Mouse (Mus musculus): ENCODE data around the gene Ltbp3. TPM values are rescaled to one million over a fixed set of nuclear protein-coding genes. Genes with fewer than 3 reads are reported as not detected.

The Ltbp3 gene
- polyA plus RNA-seq, 1 experiment from 2014 or later: 3.8 TPM

DNA sequence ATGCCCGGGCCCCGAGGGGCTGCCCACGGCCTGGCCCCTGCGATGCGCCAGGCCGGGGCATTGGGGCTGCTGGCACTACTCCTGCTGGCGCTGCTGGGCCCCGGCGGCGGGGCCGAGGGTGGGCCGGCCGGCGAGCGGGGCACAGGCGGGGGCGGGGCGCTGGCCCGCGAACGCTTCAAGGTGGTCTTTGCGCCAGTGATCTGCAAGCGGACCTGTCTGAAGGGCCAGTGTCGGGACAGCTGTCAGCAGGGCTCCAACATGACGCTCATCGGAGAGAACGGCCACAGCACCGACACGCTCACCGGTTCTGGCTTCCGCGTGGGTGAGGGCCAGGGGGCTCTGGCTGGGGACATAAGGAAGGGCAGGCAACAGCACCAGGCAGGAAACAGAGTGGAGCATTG lies 1.5 kb downstream of the Ltbp3 start:
- H3K4me3 ChIP-seq (ENCODE audit: low read depth, low read length): peak overlapping the region; percentile 59
- peak overlapping the region; percentile 100 for H3K4me2 ChIP-seq (replicated peaks; ENCODE audit: low read depth, low read length)
- peaks cover 51% of the 10 kb centered on the region for H3K27me3 ChIP-seq (ENCODE audit: control insufficient read depth, insufficient read depth, low read length)
- DNase-seq (ENCODE audit: low spot score) (no peak), ATAC-seq (ENCODE audit: low FRiP score) (peak; percentile 69; the same call in 1 of the 2 replicates)
- WGBS: under 1% methylated on average over 24 of the region's 32 CpGs
- peak overlapping the region; percentile 39; the same call in 1 of the 2 replicates for H3K27ac ChIP-seq (ENCODE audit: low read depth, low read length)
- peaks cover 8% of the 10 kb centered on the region; the same call in 1 of the 2 replicates for H3K4me1 ChIP-seq (replicated peaks; ENCODE audit: control insufficient read depth, insufficient read depth, low read length)
- no peaks in the 10 kb centered on the region for H3K36me3 ChIP-seq (ENCODE audit: control insufficient read depth, insufficient read depth, low read length)
- H3K9ac ChIP-seq (ENCODE audit: low read depth, low read length): peak overlapping the region; percentile 85
- H3K9me3 ChIP-seq (ENCODE audit: control insufficient read depth, low read length): no peaks in the 10 kb centered on the region

DNA sequence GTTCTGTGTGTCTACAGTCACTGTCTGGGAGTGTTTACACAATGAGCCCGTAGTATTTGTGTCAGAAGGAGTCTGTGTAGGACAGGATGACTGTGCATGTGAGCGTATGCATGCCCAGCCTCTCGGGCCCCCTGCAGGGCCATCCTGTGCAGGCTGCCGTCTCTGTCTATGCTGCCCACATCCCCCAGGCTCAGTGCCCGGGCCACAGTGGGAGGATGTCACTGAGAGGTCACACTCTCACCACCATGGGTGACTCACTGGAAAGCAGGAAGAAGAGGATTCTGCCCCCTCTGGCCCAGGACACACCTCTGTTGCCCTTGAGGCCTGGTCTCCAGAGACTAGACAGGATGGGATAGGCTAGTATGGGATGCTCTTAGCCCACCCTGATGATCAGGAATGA lies 2.9 kb downstream of the Ltbp3 start:
- no peak overlapping the region for H3K4me2 ChIP-seq (replicated peaks; ENCODE audit: low read depth, low read length)
- ATAC-seq (ENCODE audit: low FRiP score) (no peak), DNase-seq (ENCODE audit: low spot score) (no peak)
- WGBS: 71% methylated on average over 5 of the region's 5 CpGs
- H3K27ac ChIP-seq (ENCODE audit: low read depth, low read length): no peak overlapping the region
- no peaks in the 10 kb centered on the region for H3K36me3 ChIP-seq (ENCODE audit: control insufficient read depth, insufficient read depth, low read length)
- no peaks in the 10 kb centered on the region for H3K9me3 ChIP-seq (ENCODE audit: control insufficient read depth, low read length)
- H3K4me3 ChIP-seq (ENCODE audit: low read depth, low read length): no peak overlapping the region
- H3K9ac ChIP-seq (ENCODE audit: low read depth, low read length): no peak overlapping the region
- H3K27me3 ChIP-seq (ENCODE audit: control insufficient read depth, insufficient read depth, low read length): peaks cover 50% of the 10 kb centered on the region
- H3K4me1 ChIP-seq (replicated peaks; ENCODE audit: control insufficient read depth, insufficient read depth, low read length): peaks cover 8% of the 10 kb centered on the region; the same call in 1 of the 2 replicates

DNA sequence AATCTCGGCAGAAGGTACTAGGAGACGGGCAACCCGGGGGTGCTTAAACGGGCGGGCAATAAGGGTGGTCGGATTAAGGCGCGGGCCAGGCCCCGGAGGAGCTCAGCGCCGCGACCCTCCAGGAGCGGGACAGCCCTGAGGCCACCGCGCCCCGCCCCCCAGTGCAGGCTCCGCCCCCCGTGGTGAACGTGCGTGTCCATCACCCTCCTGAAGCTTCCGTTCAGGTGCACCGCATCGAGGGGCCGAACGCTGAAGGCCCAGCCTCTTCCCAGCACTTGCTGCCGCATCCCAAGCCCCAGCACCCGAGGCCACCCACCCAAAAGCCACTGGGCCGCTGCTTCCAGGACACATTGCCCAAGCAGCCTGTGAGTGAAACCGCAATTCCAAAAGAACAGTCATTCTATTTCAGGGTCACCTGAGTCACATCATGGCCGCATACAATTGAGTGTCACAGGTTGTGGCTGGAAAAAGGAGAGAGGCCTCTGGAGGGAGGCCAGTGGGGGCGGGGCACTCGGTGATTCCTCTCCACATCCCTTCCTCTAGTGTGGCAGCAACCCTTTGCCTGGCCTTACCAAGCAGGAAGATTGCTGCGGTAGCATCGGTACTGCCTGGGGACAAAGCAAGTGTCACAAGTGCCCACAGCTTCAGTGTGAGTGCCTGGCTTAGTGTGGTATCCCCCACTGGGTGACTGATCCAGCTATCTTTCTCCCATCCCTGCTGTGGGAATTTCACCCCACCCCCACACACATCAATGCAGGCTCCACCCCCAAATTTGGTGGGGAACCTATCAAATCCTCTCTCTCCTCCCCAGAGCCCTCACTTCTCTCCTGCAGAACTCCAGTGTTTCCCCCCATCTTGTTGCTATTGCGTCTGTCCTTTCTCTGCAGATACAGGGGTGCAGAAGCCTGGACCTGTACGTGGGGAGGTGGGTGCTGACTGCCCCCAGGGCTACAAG lies 5.3 kb downstream of the Ltbp3 start:
- 4% methylated on average over 31 of the region's 36 CpGs for WGBS
- Histone ChIP-seq H3K4me3 (ENCODE audit: low read depth, low read length) (peak overlapping the region; percentile 20), H3K36me3 (ENCODE audit: control insufficient read depth, insufficient read depth, low read length) (no peaks in the 10 kb centered on the region), H3K9me3 (ENCODE audit: control insufficient read depth, low read length) (no peaks in the 10 kb centered on the region), H3K4me1 (replicated peaks; ENCODE audit: control insufficient read depth, insufficient read depth, low read length) (peaks cover 7% of the 10 kb centered on the region; the same call in 1 of the 2 replicates), H3K27me3 (ENCODE audit: control insufficient read depth, insufficient read depth, low read length) (peaks cover 56% of the 10 kb centered on the region), H3K27ac (ENCODE audit: low read depth, low read length) (no peak overlapping the region), H3K4me2 (replicated peaks; ENCODE audit: low read depth, low read length) (peak overlapping the region; percentile 40), H3K9ac (ENCODE audit: low read depth, low read length) (0 out of 2 replicates have a peak overlapping the region, but pooled peaks have one; percentile 15)
- peak; percentile 47 for DNase-seq (ENCODE audit: low spot score)
- ATAC-seq (ENCODE audit: low FRiP score): no peak

DNA sequence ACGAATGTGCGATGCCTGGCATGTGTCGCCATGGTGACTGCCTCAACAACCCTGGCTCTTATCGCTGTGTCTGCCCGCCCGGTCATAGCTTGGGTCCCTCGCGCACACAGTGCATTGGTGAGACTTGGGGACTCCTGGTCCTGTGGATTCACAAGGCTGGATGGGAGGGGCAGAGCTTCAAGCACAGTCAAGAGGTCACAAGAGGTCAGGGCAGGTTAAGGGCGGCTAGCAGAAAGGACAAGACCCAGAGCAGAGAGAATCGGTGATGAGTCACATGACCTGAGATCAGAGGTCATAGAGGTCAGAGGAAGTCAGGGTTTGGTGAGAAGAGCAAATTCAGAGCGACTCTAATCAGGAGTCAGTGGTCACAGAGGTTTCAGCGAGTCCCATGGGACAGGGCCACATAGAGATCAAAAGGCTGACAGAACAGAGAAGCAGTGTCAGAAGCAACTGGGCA lies 6.2 kb downstream of the Ltbp3 start:
- no peak overlapping the region for H3K9ac ChIP-seq (ENCODE audit: low read depth, low read length)
- H3K4me1 ChIP-seq (replicated peaks; ENCODE audit: control insufficient read depth, insufficient read depth, low read length): 0 out of 2 replicates have a peak, but pooled peaks cover 3% of the 10 kb centered on the region
- peak; percentile 25 for DNase-seq (ENCODE audit: low spot score)
- WGBS: 20% methylated on average over 12 of the region's 12 CpGs
- no peak overlapping the region for H3K27ac ChIP-seq (ENCODE audit: low read depth, low read length)
- H3K9me3 ChIP-seq (ENCODE audit: control insufficient read depth, low read length): no peaks in the 10 kb centered on the region
- no peak overlapping the region for H3K4me3 ChIP-seq (ENCODE audit: low read depth, low read length)
- H3K27me3 ChIP-seq (ENCODE audit: control insufficient read depth, insufficient read depth, low read length): peaks cover 58% of the 10 kb centered on the region
- ATAC-seq (ENCODE audit: low FRiP score): no peak
- H3K4me2 ChIP-seq (replicated peaks; ENCODE audit: low read depth, low read length): no peak overlapping the region
- no peaks in the 10 kb centered on the region for H3K36me3 ChIP-seq (ENCODE audit: control insufficient read depth, insufficient read depth, low read length)

DNA sequence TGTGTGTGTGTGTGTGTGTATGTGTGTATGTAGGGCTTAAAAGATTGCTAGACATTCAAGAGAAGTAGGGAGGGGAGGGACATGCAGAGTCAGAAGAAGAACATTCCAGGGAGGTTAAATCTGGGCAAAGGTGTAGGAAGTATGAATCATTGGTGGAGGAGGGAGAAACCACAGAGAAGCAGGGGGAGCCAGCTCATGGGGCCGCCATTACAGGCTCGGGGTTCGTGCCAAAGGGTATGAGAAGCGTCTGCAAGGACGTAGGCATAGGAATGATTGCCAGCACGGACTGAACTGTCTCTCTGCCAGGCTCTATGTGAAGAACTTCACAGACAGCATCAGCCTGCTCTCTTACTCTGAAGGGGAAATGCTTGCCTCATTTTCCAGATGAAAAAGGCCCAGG lies 8.8 kb downstream of the Ltbp3 start:
- no peak for DNase-seq (ENCODE audit: low spot score)
- Histone ChIP-seq H3K27ac (ENCODE audit: low read depth, low read length) (no peak overlapping the region), H3K36me3 (ENCODE audit: control insufficient read depth, insufficient read depth, low read length) (no peaks in the 10 kb centered on the region), H3K4me2 (replicated peaks; ENCODE audit: low read depth, low read length) (no peak overlapping the region), H3K4me3 (ENCODE audit: low read depth, low read length) (no peak overlapping the region), H3K4me1 (replicated peaks; ENCODE audit: control insufficient read depth, insufficient read depth, low read length) (0 out of 2 replicates have a peak, but pooled peaks cover 3% of the 10 kb centered on the region), H3K9me3 (ENCODE audit: control insufficient read depth, low read length) (no peaks in the 10 kb centered on the region), H3K9ac (ENCODE audit: low read depth, low read length) (no peak overlapping the region), H3K27me3 (ENCODE audit: control insufficient read depth, insufficient read depth, low read length) (peaks cover 54% of the 10 kb centered on the region)
- no peak for ATAC-seq (ENCODE audit: low FRiP score)
- 83% methylated on average over 6 of the region's 6 CpGs for WGBS

DNA sequence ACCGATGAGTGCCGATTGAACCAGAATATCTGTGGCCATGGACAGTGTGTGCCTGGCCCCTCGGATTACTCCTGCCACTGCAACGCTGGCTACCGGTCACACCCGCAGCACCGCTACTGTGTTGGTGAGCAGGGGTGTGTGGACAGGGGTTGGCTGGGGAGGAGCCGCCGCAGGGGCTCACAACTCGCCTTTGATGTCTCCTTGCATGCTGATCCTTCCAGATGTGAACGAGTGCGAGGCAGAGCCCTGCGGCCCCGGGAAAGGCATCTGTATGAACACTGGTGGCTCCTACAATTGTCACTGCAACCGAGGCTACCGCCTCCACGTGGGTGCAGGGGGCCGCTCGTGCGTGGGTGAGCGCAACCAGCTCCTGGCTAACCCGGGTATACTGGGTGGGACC lies 10.2 kb downstream of the Ltbp3 start:
- H3K4me1 ChIP-seq (replicated peaks; ENCODE audit: control insufficient read depth, insufficient read depth, low read length): no peaks in the 10 kb centered on the region
- peaks cover 52% of the 10 kb centered on the region for H3K27me3 ChIP-seq (ENCODE audit: control insufficient read depth, insufficient read depth, low read length)
- 7% methylated on average over 22 of the region's 22 CpGs for WGBS
- DNase-seq (ENCODE audit: low spot score) (no peak), ATAC-seq (ENCODE audit: low FRiP score) (no peak)
- no peaks in the 10 kb centered on the region for H3K36me3 ChIP-seq (ENCODE audit: control insufficient read depth, insufficient read depth, low read length)
- H3K27ac ChIP-seq (ENCODE audit: low read depth, low read length): no peak overlapping the region
- no peak overlapping the region for H3K9ac ChIP-seq (ENCODE audit: low read depth, low read length)
- H3K9me3 ChIP-seq (ENCODE audit: control insufficient read depth, low read length): no peaks in the 10 kb centered on the region
- H3K4me3 ChIP-seq (ENCODE audit: low read depth, low read length): no peak overlapping the region
- no peak overlapping the region for H3K4me2 ChIP-seq (replicated peaks; ENCODE audit: low read depth, low read length)

DNA sequence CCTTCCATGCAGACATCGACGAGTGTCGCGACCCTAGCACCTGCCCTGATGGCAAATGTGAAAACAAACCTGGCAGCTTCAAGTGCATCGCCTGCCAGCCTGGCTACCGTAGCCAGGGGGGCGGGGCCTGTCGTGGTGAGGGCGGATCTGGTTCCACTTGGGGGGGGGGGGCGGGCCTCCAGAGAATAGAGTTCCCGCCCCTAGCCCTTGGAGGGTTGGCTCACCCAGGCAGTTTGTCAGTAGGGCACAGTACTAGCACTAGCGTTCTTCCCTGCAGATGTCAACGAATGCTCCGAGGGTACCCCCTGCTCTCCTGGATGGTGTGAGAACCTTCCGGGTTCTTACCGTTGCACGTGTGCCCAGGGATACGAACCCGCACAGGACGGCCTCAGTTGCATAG lies 11.0 kb downstream of the Ltbp3 start:
- Histone ChIP-seq H3K9ac (ENCODE audit: low read depth, low read length) (no peak overlapping the region), H3K27me3 (ENCODE audit: control insufficient read depth, insufficient read depth, low read length) (peaks cover 55% of the 10 kb centered on the region), H3K4me2 (replicated peaks; ENCODE audit: low read depth, low read length) (0 out of 2 replicates have a peak overlapping the region, but pooled peaks have one; percentile 5), H3K27ac (ENCODE audit: low read depth, low read length) (no peak overlapping the region), H3K4me1 (replicated peaks; ENCODE audit: control insufficient read depth, insufficient read depth, low read length) (0 out of 2 replicates have a peak, but pooled peaks cover 2% of the 10 kb centered on the region), H3K36me3 (ENCODE audit: control insufficient read depth, insufficient read depth, low read length) (no peaks in the 10 kb centered on the region), H3K9me3 (ENCODE audit: control insufficient read depth, low read length) (no peaks in the 10 kb centered on the region), H3K4me3 (ENCODE audit: low read depth, low read length) (no peak overlapping the region)
- ATAC-seq (ENCODE audit: low FRiP score) (no peak), DNase-seq (ENCODE audit: low spot score) (peak; percentile 33)
- WGBS: 2% methylated on average over 20 of the region's 20 CpGs

DNA sequence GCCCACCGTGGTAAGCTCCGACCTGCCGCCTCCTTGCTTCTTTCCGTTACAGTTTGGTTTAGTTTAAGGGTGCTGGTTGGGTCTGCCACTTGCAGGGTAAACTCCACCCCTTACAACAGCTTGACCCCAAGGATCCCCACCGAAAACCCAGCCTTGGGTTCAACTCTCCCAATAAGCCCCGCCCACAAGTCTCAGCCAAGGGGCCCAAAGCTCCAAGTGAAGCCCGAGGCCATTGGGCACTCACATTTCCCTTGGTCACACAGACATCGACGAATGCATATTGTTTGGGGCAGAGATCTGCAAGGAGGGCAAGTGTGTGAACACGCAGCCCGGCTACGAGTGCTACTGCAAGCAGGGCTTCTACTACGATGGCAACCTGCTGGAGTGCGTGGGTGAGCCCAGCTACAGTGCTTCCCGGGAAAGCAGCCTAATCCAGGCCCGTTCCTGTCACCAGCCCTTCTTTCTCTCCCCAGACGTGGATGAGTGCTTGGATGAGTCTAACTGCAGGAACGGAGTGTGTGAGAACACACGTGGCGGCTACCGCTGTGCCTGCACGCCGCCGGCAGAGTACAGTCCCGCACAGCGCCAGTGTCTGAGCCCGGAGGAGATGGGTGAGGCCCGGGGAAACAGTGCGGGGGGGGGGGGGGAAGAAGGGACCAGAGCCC lies 15.7 kb downstream of the Ltbp3 start:
- no peak for ATAC-seq (ENCODE audit: low FRiP score)
- no peak overlapping the region for H3K27ac ChIP-seq (ENCODE audit: low read depth, low read length)
- DNase-seq (ENCODE audit: low spot score): peak; percentile 41
- no peaks in the 10 kb centered on the region for H3K9me3 ChIP-seq (ENCODE audit: control insufficient read depth, low read length)
- peak overlapping the region; percentile 39 for H3K4me2 ChIP-seq (replicated peaks; ENCODE audit: low read depth, low read length)
- WGBS: 6% methylated on average over 29 of the region's 29 CpGs
- peaks cover 51% of the 10 kb centered on the region for H3K27me3 ChIP-seq (ENCODE audit: control insufficient read depth, insufficient read depth, low read length)
- H3K4me1 ChIP-seq (replicated peaks; ENCODE audit: control insufficient read depth, insufficient read depth, low read length): peaks cover 8% of the 10 kb centered on the region; the same call in 1 of the 2 replicates
- H3K4me3 ChIP-seq (ENCODE audit: low read depth, low read length): 0 out of 2 replicates have a peak overlapping the region, but pooled peaks have one; percentile 12
- peaks cover 5% of the 10 kb centered on the region; the same call in 1 of the 2 replicates for H3K36me3 ChIP-seq (ENCODE audit: control insufficient read depth, insufficient read depth, low read length)
- H3K9ac ChIP-seq (ENCODE audit: low read depth, low read length): 0 out of 2 replicates have a peak overlapping the region, but pooled peaks have one; percentile 20

Measured in hindbrain, embryonic 11.5 days (tissue).